In genomic region chr17:49652357-49652756, GRCm38 (mm10) we compare ENCODE assay signal across 13 mouse cellular contexts. TPM values are rescaled to one million over a fixed set of nuclear protein-coding genes. Genes with fewer than 3 reads are reported as not detected.
DNase-seq lines count a peak whose midpoint lies in the region; ATAC-seq lines count a peak whose summit lies in the region.
"Had no signal": no experiment of that assay in that cellular context is flagged by ENCODE, and none has a peak within 500 bp of the region (broad histone marks: within the 10 kb centered on the region; RNA-seq: fewer than 3 reads in every experiment).

No protein-coding gene starts in this region.

- no peak overlapping the region for H3K9ac ChIP-seq in hindbrain, embryonic 13.5 days
- H3K9ac ChIP-seq in hindbrain, embryonic 11.5 days (ENCODE audit: low read depth, low read length) = no peak overlapping the region
- no peak overlapping the region for H3K9ac ChIP-seq in midbrain, embryonic 13.5 days (replicated peaks)
- H3K9ac ChIP-seq in midbrain, embryonic 11.5 days (ENCODE audit: low read length) = no peak overlapping the region
- no peak overlapping the region for H3K9ac ChIP-seq in hindbrain, embryonic 15.5 days
- H3K9ac ChIP-seq in midbrain, embryonic 16.5 days (ENCODE audit: low read depth, low read length) = no peak overlapping the region
- H3K9ac ChIP-seq: embryonic facial prominence, embryonic 13.5 days; heart, embryonic 15.5 days; limb, embryonic 12.5 days had no signal

- H3K4me3 ChIP-seq in hindbrain, embryonic 13.5 days = no peak overlapping the region
- H3K4me3 ChIP-seq in hindbrain, embryonic 11.5 days (ENCODE audit: low read depth, low read length) = no peak overlapping the region
- H3K4me3 ChIP-seq in midbrain, embryonic 13.5 days (replicated peaks) = no peak overlapping the region
- H3K4me3 ChIP-seq in midbrain, embryonic 11.5 days (ENCODE audit: low read depth, low read length) = no peak overlapping the region
- no peak overlapping the region for H3K4me3 ChIP-seq in hindbrain, embryonic 15.5 days
- no peak overlapping the region for H3K4me3 ChIP-seq in midbrain, embryonic 16.5 days (ENCODE audit: low read depth, low read length)
- H3K4me3 ChIP-seq: embryonic facial prominence, embryonic 13.5 days; heart, embryonic 15.5 days; limb, embryonic 12.5 days had no signal

- no peak for DNase-seq in hindbrain, embryonic 11.5 days (ENCODE audit: low spot score)
- DNase-seq in midbrain, embryonic 11.5 days (ENCODE audit: low spot score, missing footprints) = no peak
- no peak for DNase-seq in thymus, adult 18-20 months
- DNase-seq: cerebellum, adult 9-11 months; kidney, postnatal 4 days had no signal

- no peak overlapping the region for H3K4me2 ChIP-seq in hindbrain, embryonic 13.5 days
- no peak overlapping the region for H3K4me2 ChIP-seq in hindbrain, embryonic 11.5 days (replicated peaks; ENCODE audit: low read depth, low read length)
- H3K4me2 ChIP-seq in midbrain, embryonic 13.5 days (replicated peaks) = no peak overlapping the region
- no peak overlapping the region for H3K4me2 ChIP-seq in midbrain, embryonic 11.5 days
- H3K4me2 ChIP-seq in hindbrain, embryonic 15.5 days = no peak overlapping the region
- H3K4me2 ChIP-seq in midbrain, embryonic 16.5 days (ENCODE audit: low read length) = no peak overlapping the region
- H3K4me2 ChIP-seq: embryonic facial prominence, embryonic 13.5 days; heart, embryonic 15.5 days; limb, embryonic 12.5 days had no signal

- H3K9me3 ChIP-seq in hindbrain, embryonic 13.5 days = no peaks in the 10 kb centered on the region
- no peaks in the 10 kb centered on the region for H3K9me3 ChIP-seq in hindbrain, embryonic 11.5 days (ENCODE audit: control insufficient read depth, low read length)
- H3K9me3 ChIP-seq in midbrain, embryonic 13.5 days = no peaks in the 10 kb centered on the region
- no peaks in the 10 kb centered on the region for H3K9me3 ChIP-seq in midbrain, embryonic 11.5 days (ENCODE audit: control insufficient read depth, low read length)
- H3K9me3 ChIP-seq in hindbrain, embryonic 15.5 days = no peaks in the 10 kb centered on the region
- H3K9me3 ChIP-seq in midbrain, embryonic 16.5 days (replicated peaks; ENCODE audit: control insufficient read depth, low read length, poor library complexity, severe bottlenecking) = no peaks in the 10 kb centered on the region
- H3K9me3 ChIP-seq: heart, embryonic 15.5 days had no signal

- no peak overlapping the region for H3K27ac ChIP-seq in hindbrain, embryonic 13.5 days
- no peak overlapping the region for H3K27ac ChIP-seq in hindbrain, embryonic 11.5 days (ENCODE audit: low read depth, low read length)
- H3K27ac ChIP-seq in midbrain, embryonic 13.5 days = no peak overlapping the region
- H3K27ac ChIP-seq in midbrain, embryonic 11.5 days (ENCODE audit: low read depth, low read length) = no peak overlapping the region
- H3K27ac ChIP-seq in hindbrain, embryonic 15.5 days (replicated peaks) = no peak overlapping the region
- H3K27ac ChIP-seq in midbrain, embryonic 16.5 days (ENCODE audit: low read length) = no peak overlapping the region
- H3K27ac ChIP-seq: embryonic facial prominence, embryonic 13.5 days; heart, embryonic 15.5 days; limb, embryonic 12.5 days had no signal

- 56% methylated on average over 3 of the region's 3 CpGs for WGBS in hindbrain, embryonic 13.5 days
- WGBS in hindbrain, embryonic 11.5 days = 65% methylated on average over 3 of the region's 3 CpGs
- WGBS in midbrain, embryonic 13.5 days = 40% methylated on average over 3 of the region's 3 CpGs
- 55% methylated on average over 3 of the region's 3 CpGs for WGBS in midbrain, embryonic 11.5 days
- WGBS in hindbrain, embryonic 15.5 days = 38% methylated on average over 3 of the region's 3 CpGs
- WGBS in midbrain, embryonic 16.5 days = 46% methylated on average over 3 of the region's 3 CpGs

- no peaks in the 10 kb centered on the region for H3K36me3 ChIP-seq in hindbrain, embryonic 13.5 days
- no peaks in the 10 kb centered on the region for H3K36me3 ChIP-seq in hindbrain, embryonic 11.5 days (ENCODE audit: control insufficient read depth, insufficient read depth, low read length)
- no peaks in the 10 kb centered on the region for H3K36me3 ChIP-seq in midbrain, embryonic 13.5 days
- no peaks in the 10 kb centered on the region for H3K36me3 ChIP-seq in midbrain, embryonic 11.5 days (ENCODE audit: control insufficient read depth, insufficient read depth, low read length)
- H3K36me3 ChIP-seq in hindbrain, embryonic 15.5 days = no peaks in the 10 kb centered on the region
- no peaks in the 10 kb centered on the region for H3K36me3 ChIP-seq in midbrain, embryonic 16.5 days (ENCODE audit: control insufficient read depth, insufficient read depth, low read length)
- H3K36me3 ChIP-seq: embryonic facial prominence, embryonic 13.5 days; heart, embryonic 15.5 days; limb, embryonic 12.5 days had no signal

- peak; percentile 39; the same call in 1 of the 2 replicates for ATAC-seq in hindbrain, embryonic 13.5 days (ENCODE audit: low FRiP score)
- no peak for ATAC-seq in hindbrain, embryonic 11.5 days (ENCODE audit: low FRiP score)
- ATAC-seq in midbrain, embryonic 13.5 days = peak; percentile 70
- ATAC-seq in midbrain, embryonic 11.5 days (ENCODE audit: low FRiP score) = no peak
- ATAC-seq in hindbrain, embryonic 15.5 days (ENCODE audit: low FRiP score, low read depth) = peak; percentile 51
- peak; percentile 80 for ATAC-seq in midbrain, embryonic 16.5 days
- ATAC-seq: intestine, embryonic 16.5 days had no signal

- H3K27me3 ChIP-seq in hindbrain, embryonic 13.5 days = no peaks in the 10 kb centered on the region
- H3K27me3 ChIP-seq in hindbrain, embryonic 11.5 days (ENCODE audit: control insufficient read depth, insufficient read depth, low read length) = no peaks in the 10 kb centered on the region
- no peaks in the 10 kb centered on the region for H3K27me3 ChIP-seq in midbrain, embryonic 13.5 days
- H3K27me3 ChIP-seq in midbrain, embryonic 11.5 days (ENCODE audit: control insufficient read depth, insufficient read depth, low read length) = no peaks in the 10 kb centered on the region
- H3K27me3 ChIP-seq in hindbrain, embryonic 15.5 days = no peaks in the 10 kb centered on the region
- H3K27me3 ChIP-seq in midbrain, embryonic 16.5 days (ENCODE audit: control insufficient read depth, insufficient read depth, low read depth, low read length) = no peaks in the 10 kb centered on the region
- H3K27me3 ChIP-seq: embryonic facial prominence, embryonic 13.5 days; heart, embryonic 15.5 days; limb, embryonic 12.5 days had no signal

- H3K4me1 ChIP-seq in hindbrain, embryonic 13.5 days (replicated peaks) = peaks cover 4% of the 10 kb centered on the region; the same call in 1 of the 2 replicates
- H3K4me1 ChIP-seq in hindbrain, embryonic 11.5 days (replicated peaks; ENCODE audit: control insufficient read depth, insufficient read depth, low read length) = no peaks in the 10 kb centered on the region
- peaks cover 9% of the 10 kb centered on the region for H3K4me1 ChIP-seq in midbrain, embryonic 13.5 days (replicated peaks)
- 0 out of 2 replicates have a peak, but pooled peaks cover 3% of the 10 kb centered on the region for H3K4me1 ChIP-seq in midbrain, embryonic 11.5 days (ENCODE audit: control insufficient read depth, insufficient read depth, low read length)
- no peaks in the 10 kb centered on the region for H3K4me1 ChIP-seq in hindbrain, embryonic 15.5 days (replicated peaks)
- H3K4me1 ChIP-seq in midbrain, embryonic 16.5 days (ENCODE audit: control insufficient read depth, insufficient read depth, low read length) = 0 out of 2 replicates have a peak, but pooled peaks cover 2% of the 10 kb centered on the region
- H3K4me1 ChIP-seq: heart, embryonic 15.5 days; limb, embryonic 12.5 days had no signal

RNA-seq across cellular contexts. Expression of gene Kif6, which starts 37.4 kb away (rescaled TPM):
- 2.9 and 3.2 TPM in 2 replicates for polyA plus RNA-seq in hindbrain, embryonic 13.5 days (2015; fragmentation: Nextera tagmentation; extraction: Ambion mirVana)
- 3.1 and 3.6 TPM in 2 replicates for polyA plus RNA-seq in hindbrain, embryonic 11.5 days (2014; fragmentation: Nextera tagmentation; extraction: Ambion mirVana)
- polyA plus RNA-seq in midbrain, embryonic 13.5 days (2015; fragmentation: Nextera tagmentation; extraction: Ambion mirVana) = 2.4 and 3.6 TPM in 2 replicates
- polyA plus RNA-seq in midbrain, embryonic 11.5 days (2014; fragmentation: Nextera tagmentation; extraction: Ambion mirVana) = 1.6 and 2.1 TPM in 2 replicates
- polyA plus RNA-seq in hindbrain, embryonic 15.5 days (2015; fragmentation: Nextera tagmentation; extraction: Ambion mirVana) = 1.9 and 2.3 TPM in 2 replicates
- 2.2 and 2.5 TPM in 2 replicates for polyA plus RNA-seq in midbrain, embryonic 16.5 days (2015; fragmentation: Nextera tagmentation; extraction: Ambion mirVana)

Comparison
In these comparisons a context has a peak if more than half of its experiments do, and no peak if none do; other contexts are left out.
1. ATAC-seq: peak in hindbrain, embryonic 13.5 days (single experiment), midbrain, embryonic 13.5 days (single experiment), hindbrain, embryonic 15.5 days (single experiment) and midbrain, embryonic 16.5 days (single experiment); none in hindbrain, embryonic 11.5 days (single experiment) and midbrain, embryonic 11.5 days (single experiment).